Mouse (Mus musculus) thymus, postnatal 14 days (tissue): ENCODE results near the gene Tspan10.

Experiments used
- DNase-seq: peaks from one replicate; pipeline ENCODE4 v3.0.0; 2021

Gene Tspan10

GRCm38 (mm10) chr11:120457370-120457769 is 14.9 kb downstream of the Tspan10 start:
- DNase-seq: no peak

GRCm38 (mm10) chr11:120457772-120458751 is 15.6 kb downstream of the Tspan10 start, which contains the start of the genes Oxld1 and Ccdc137:
Gene Oxld1 (minus strand): TSS chr11:120458068.
Gene Ccdc137 (plus strand): TSS chr11:120458115.
- DNase-seq: peak; percentile 79

GRCm38 (mm10) chr11:120458847-120459597 is 16.6 kb downstream of the Tspan10 start:
- no peak for DNase-seq

GRCm38 (mm10) chr11:120463536-120463935 is 21.1 kb downstream of the Tspan10 start:
- no peak for DNase-seq

- no peak for DNase-seq
These were observed 21.9 kb downstream of the Tspan10 start for GRCm38 (mm10) chr11:120464365-120464764.

GRCm38 (mm10) chr11:120465521-120465920 is 23.1 kb downstream of the Tspan10 start:
- DNase-seq: no peak

- DNase-seq: peak; percentile 97
These were observed 24.7 kb downstream of the Tspan10 start, which contains the start of gene Arl16 for GRCm38 (mm10) chr11:120467051-120467735. Gene Arl16 (minus strand): TSS chr11:120467607.

- DNase-seq: no peak
These were observed 25.3 kb downstream of the Tspan10 start for GRCm38 (mm10) chr11:120467736-120468092.

- no peak for DNase-seq
These were observed 29.6 kb downstream of the Tspan10 start for GRCm38 (mm10) chr11:120472052-120472451.

GRCm38 (mm10) chr11:120483448-120483934 is 41.0 kb downstream of the Tspan10 start:
- DNase-seq: no peak

GRCm38 (mm10) chr11:120484265-120484981 is 42.0 kb downstream of the Tspan10 start, which contains the start of gene Mrpl12:
Gene Mrpl12 (plus strand): TSS chr11:120484613.
- peak; percentile 89 for DNase-seq

GRCm38 (mm10) chr11:120485251-120485650 is 42.8 kb downstream of the Tspan10 start:
- DNase-seq: no peak

- DNase-seq: no peak
These were observed 46.1 kb downstream of the Tspan10 start for GRCm38 (mm10) chr11:120488516-120488915.

- peak; percentile 75 for DNase-seq
These were observed 46.8 kb downstream of the Tspan10 start for GRCm38 (mm10) chr11:120489054-120489761.

GRCm38 (mm10) chr11:120490291-120491046 is 48.0 kb downstream of the Tspan10 start:
- DNase-seq: no peak

GRCm38 (mm10) chr11:120491317-120492023 is 49.0 kb downstream of the Tspan10 start, which contains the start of gene Slc25a10:
Gene Slc25a10 (plus strand): TSS chr11:120491840.
- DNase-seq: peak; percentile 84

GRCm38 (mm10) chr11:120492024-120492877 is 49.8 kb downstream of the Tspan10 start:
- DNase-seq: peak; percentile 48

- DNase-seq: no peak
These were observed 50.4 kb downstream of the Tspan10 start for GRCm38 (mm10) chr11:120492878-120493203.

GRCm38 (mm10) chr11:120493351-120493750 is 50.9 kb downstream of the Tspan10 start:
- no peak for DNase-seq
